Mouse (Mus musculus) brain, embryonic 18.5 days (tissue): ENCODE data around the gene Vps72.
"Not testable (repeated sequence)": the region's sequence is repeated elsewhere in the genome, so short reads cannot be mapped to it uniquely, and the experiment has no call there.

ENCODE experiments used
- DNase-seq: peaks from one replicate; pipeline ENCODE4 v3.0.0-alpha.2; 2012; ENCODE audit warnings: low read depth, low spot score

Vps72 gene

GRCm38 (mm10) chr3:95110911-95111726, at the start of gene Vps72:
Gene Vps72 (plus strand): TSS chr3:95111022.
- DNase-seq, result peak; percentile 81

- no peak for DNase-seq
Observed at GRCm38 (mm10) chr3:95063741-95064140, 47.1 kb upstream of the Vps72 start.

- no peak for DNase-seq
Observed at GRCm38 (mm10) chr3:95065553-95065952, 45.3 kb upstream of the Vps72 start.

- no peak for DNase-seq
Observed at GRCm38 (mm10) chr3:95066095-95066494, 44.7 kb upstream of the Vps72 start.

- no peak for DNase-seq
Observed at GRCm38 (mm10) chr3:95066570-95066969, 44.3 kb upstream of the Vps72 start.

- DNase-seq, result no peak
Observed at GRCm38 (mm10) chr3:95071606-95072005, 39.2 kb upstream of the Vps72 start.

- no peak for DNase-seq
Observed at GRCm38 (mm10) chr3:95088071-95088470, 22.8 kb upstream of the Vps72 start.

- no peak for DNase-seq
Observed at GRCm38 (mm10) chr3:95100854-95101253, 10.0 kb upstream of the Vps72 start.

GRCm38 (mm10) chr3:95105121-95105520, 5.7 kb upstream of the Vps72 start:
- no peak for DNase-seq

GRCm38 (mm10) chr3:95105586-95106337, 5.1 kb upstream of the Vps72 start:
- DNase-seq, result no peak

- peak; percentile 98 for DNase-seq
Observed at GRCm38 (mm10) chr3:95106338-95107117, 4.3 kb upstream of the Vps72 start, which contains the start of gene Pip5k1a. Gene Pip5k1a (minus strand): TSS chr3:95106930.

GRCm38 (mm10) chr3:95107308-95107707, 3.5 kb upstream of the Vps72 start:
- not testable (repeated sequence) for DNase-seq

GRCm38 (mm10) chr3:95107898-95108297, 2.9 kb upstream of the Vps72 start:
- no peak for DNase-seq

- no peak for DNase-seq
Observed at GRCm38 (mm10) chr3:95112760-95113159, 1.9 kb downstream of the Vps72 start.

GRCm38 (mm10) chr3:95117751-95118150, 6.9 kb downstream of the Vps72 start:
- DNase-seq, result no peak

GRCm38 (mm10) chr3:95121580-95121979, 10.8 kb downstream of the Vps72 start:
- DNase-seq, result no peak

GRCm38 (mm10) chr3:95124246-95124645, 13.4 kb downstream of the Vps72 start, which contains the start of gene Tmod4:
Gene Tmod4 (plus strand): TSS chr3:95124476.
- DNase-seq, result no peak

GRCm38 (mm10) chr3:95124972-95125371, 14.2 kb downstream of the Vps72 start:
- DNase-seq, result no peak

GRCm38 (mm10) chr3:95129226-95129651, 18.4 kb downstream of the Vps72 start:
- DNase-seq, result no peak

GRCm38 (mm10) chr3:95130081-95130480, 19.3 kb downstream of the Vps72 start:
- DNase-seq, result no peak

- DNase-seq, result not testable (repeated sequence)
Observed at GRCm38 (mm10) chr3:95132389-95132788, 21.6 kb downstream of the Vps72 start.

- DNase-seq, result no peak
Observed at GRCm38 (mm10) chr3:95133176-95133575, 22.4 kb downstream of the Vps72 start.
